Mouse (Mus musculus): ENCODE results near the gene Pik3r5.

Gene Pik3r5

GRCm38 (mm10) chr11:68532773-68533172 is 100.9 kb downstream of the Pik3r5 start:
- no peak for DNase-seq

DNA sequence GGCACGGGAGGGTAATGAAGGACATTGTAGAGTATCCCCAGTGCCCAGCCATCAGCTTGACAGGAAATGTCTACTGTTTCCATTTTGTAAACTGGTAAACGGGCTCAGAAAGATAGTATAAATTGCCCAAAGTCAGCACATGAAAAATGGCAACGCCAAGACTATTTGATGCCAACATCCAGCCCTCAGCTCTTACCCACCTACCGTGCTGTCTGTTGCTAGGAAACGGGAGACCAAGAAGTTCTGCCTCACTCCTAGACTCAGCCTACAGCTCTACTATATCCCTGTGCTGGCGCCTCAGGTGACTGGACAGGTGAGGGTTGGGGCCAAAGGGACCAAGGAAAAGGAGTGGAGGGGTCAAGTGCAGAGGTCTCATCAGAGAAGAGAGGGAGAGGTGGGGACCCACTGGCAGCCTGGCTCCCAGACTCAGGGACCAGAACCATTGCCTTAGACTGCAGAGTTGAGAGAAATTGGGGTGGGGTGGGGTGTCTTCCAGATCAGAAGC is 102.1 kb downstream of the Pik3r5 start:
- no peak for DNase-seq

GRCm38 (mm10) chr11:68536026-68536425 is 104.1 kb downstream of the Pik3r5 start:
- DNase-seq: no peak

DNA sequence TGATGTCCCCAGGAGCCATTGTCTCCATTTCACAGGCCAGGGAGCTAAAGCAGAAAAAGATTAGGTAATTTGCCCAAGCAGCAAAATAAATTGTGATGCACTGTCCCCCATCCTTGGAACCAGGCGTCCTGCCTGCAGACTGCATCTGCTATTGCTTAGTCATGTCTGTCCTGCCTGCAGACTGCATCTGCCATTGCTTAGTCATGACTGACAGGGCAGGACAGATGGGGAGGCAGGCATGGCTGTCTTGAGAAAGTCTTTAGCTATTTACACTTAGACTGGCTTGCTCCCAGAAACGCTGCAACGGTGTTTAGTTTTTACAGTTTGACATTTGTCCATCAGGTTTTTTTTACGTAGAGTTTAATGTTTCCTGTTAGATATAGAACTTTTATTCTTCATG is 104.5 kb downstream of the Pik3r5 start:
- peak; percentile 45 for DNase-seq

- no peak for DNase-seq
Observed at GRCm38 (mm10) chr11:68539621-68540020, 107.7 kb downstream of the Pik3r5 start.

GRCm38 (mm10) chr11:68544554-68544953 is 112.6 kb downstream of the Pik3r5 start:
- DNase-seq: no peak

- DNase-seq: no peak
Observed at GRCm38 (mm10) chr11:68545172-68545571, 113.3 kb downstream of the Pik3r5 start.

DNA sequence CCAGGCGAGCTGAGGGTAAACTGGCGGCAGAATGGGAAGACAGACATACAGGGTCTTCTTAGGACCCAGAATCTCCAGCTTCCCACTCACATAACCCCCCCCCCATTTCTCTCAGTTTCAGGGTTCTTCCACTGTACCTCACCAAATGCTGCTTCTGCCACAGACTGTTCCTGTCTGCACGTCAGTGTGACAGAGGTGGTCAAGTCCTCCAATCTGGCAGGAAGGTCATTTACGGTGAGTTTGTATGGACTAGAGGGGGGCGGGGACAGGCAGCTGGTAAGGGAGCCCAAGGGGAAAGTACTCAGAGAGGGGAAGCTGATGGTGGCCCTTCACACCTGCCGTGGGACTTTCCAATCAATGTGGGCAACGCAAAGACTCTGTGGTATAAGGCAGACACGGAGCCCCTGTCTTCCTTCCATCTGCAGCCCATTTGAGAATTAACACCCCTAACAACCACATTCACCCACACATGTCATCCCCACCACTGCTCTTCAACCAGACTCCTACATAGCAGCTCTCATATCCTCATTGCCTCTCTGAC is 113.8 kb downstream of the Pik3r5 start:
- no peak for DNase-seq

All from right cerebral cortex, postnatal 25 days (tissue).